10 mouse cellular contexts compared by ENCODE assay signal in genomic region chr11:87579713-87580112, GRCm38 (mm10). TPM values are rescaled to one million over a fixed set of nuclear protein-coding genes. Genes with fewer than 3 reads are reported as not detected.
A peak's percentile ranks its signal among the peaks of the same experiment; 100 is the strongest.
DNase-seq lines count a peak whose midpoint lies in the region; ATAC-seq and TF ChIP-seq lines count a peak whose summit lies in the region.
"Had no signal": no experiment of that assay in that cellular context is flagged by ENCODE, and none has a peak within 500 bp of the region (broad histone marks: within the 10 kb centered on the region; RNA-seq: fewer than 3 reads in every experiment).

No protein-coding gene starts in this region.

- no peak for TF ChIP-seq CTCF in liver, adult 2 months (IDR thresholded peaks at IDR 0.05; ENCODE audit: low read depth, low read length)
- no peak for TF ChIP-seq CTCF in liver, postnatal 0 days (IDR thresholded peaks at IDR 0.05; ENCODE audit: low read depth)
- TF ChIP-seq CTCF in olfactory bulb, adult 2 months (IDR thresholded peaks at IDR 0.05; ENCODE audit: insufficient read depth, low read depth, low read length): no peak

- H3K79me2 ChIP-seq in liver, adult 2 months (ENCODE audit: control insufficient read depth, insufficient read depth, low read length): no peaks in the 10 kb centered on the region

- intact Hi-C loops in heart, postnatal 36 days (cut with DNase I): no loop called here

- H3K4me3 ChIP-seq in heart, embryonic 12.5 days: no peak overlapping the region
- no peak overlapping the region; the same call in 1 of the 2 replicates for H3K4me3 ChIP-seq in liver, adult 2 months (ENCODE audit: insufficient read depth, low read depth, low read length)
- H3K4me3 ChIP-seq in liver, postnatal 0 days (ENCODE audit: low read depth, low read length): no peak overlapping the region
- peak overlapping the region; percentile 22; the same call in 1 of the 2 replicates for H3K4me3 ChIP-seq in olfactory bulb, adult 2 months (ENCODE audit: insufficient read depth, low read depth, low read length)

- no peak overlapping the region for H3K9ac ChIP-seq in heart, embryonic 12.5 days
- no peak overlapping the region for H3K9ac ChIP-seq in liver, adult 2 months (ENCODE audit: low read depth, low read length)
- H3K9ac ChIP-seq in liver, postnatal 0 days (replicated peaks): no peak overlapping the region

- DNase-seq in heart, postnatal 36 days: no peak
- DNase-seq in liver, adult 2 months (ENCODE audit: extremely low read depth, low read depth, low spot score): no peak
- no peak for DNase-seq in liver
- DNase-seq in liver, postnatal 0 days: no peak

- H3K4me1 ChIP-seq in heart, embryonic 12.5 days (replicated peaks): peaks cover 51% of the 10 kb centered on the region
- peaks cover 2% of the 10 kb centered on the region; the same call in 1 of the 2 replicates for H3K4me1 ChIP-seq in liver, adult 2 months (ENCODE audit: control insufficient read depth, insufficient read depth, low read length)
- H3K4me1 ChIP-seq in liver, postnatal 0 days (ENCODE audit: insufficient read depth): peaks cover 14% of the 10 kb centered on the region
- peaks cover 47% of the 10 kb centered on the region for H3K4me1 ChIP-seq in olfactory bulb, adult 2 months (ENCODE audit: control insufficient read depth, insufficient read depth, low read length)

- peak overlapping the region; percentile 49 for H3K27ac ChIP-seq in heart, embryonic 12.5 days (ENCODE audit: poor library complexity, severe bottlenecking)
- peak overlapping the region; percentile 30 for H3K27ac ChIP-seq in liver, adult 2 months (replicated peaks; ENCODE audit: insufficient read depth, low read depth, low read length)
- H3K27ac ChIP-seq in liver, postnatal 0 days (ENCODE audit: low read depth): peak overlapping the region; percentile 30; the same call in 1 of the 2 replicates
- peak overlapping the region; percentile 16 for H3K27ac ChIP-seq in olfactory bulb, adult 2 months (ENCODE audit: insufficient read depth, low read depth, low read length)

- ATAC-seq in heart, embryonic 12.5 days (ENCODE audit: insufficient number of reproducible peaks, low FRiP score): no peak
- no peak for ATAC-seq in liver, postnatal 0 days
- ATAC-seq in erythroid progenitor cell, adult 5-6 weeks (replicated peaks; ENCODE audit: low FRiP score, poor library complexity, severe bottlenecking): no peak
- ATAC-seq in erythroblast, adult 5-6 weeks (replicated peaks; ENCODE audit: low FRiP score, poor library complexity, severe bottlenecking): no peak
- ATAC-seq: CD4-positive, CD25-positive, alpha-beta regulatory T cell, adult 4 months had no signal

- 33% methylated on average over 1 of the region's 1 CpGs for WGBS in heart, embryonic 12.5 days
- WGBS in liver, adult 2 months: 63% methylated on average over 1 of the region's 1 CpGs
- WGBS in liver, postnatal 0 days (ENCODE audit: insufficient replicate concordance): 63% methylated on average over 1 of the region's 1 CpGs
- WGBS in olfactory bulb, adult 2 months: 50% methylated on average over 1 of the region's 1 CpGs

- TF ChIP-seq EP300 in liver, postnatal 0 days (IDR thresholded peaks at IDR 0.05; ENCODE audit: low read depth): no peak

- 0 out of 2 replicates have a peak, but pooled peaks cover 6% of the 10 kb centered on the region for H3K27me3 ChIP-seq in heart, embryonic 12.5 days (replicated peaks)
- no peaks in the 10 kb centered on the region for H3K27me3 ChIP-seq in liver, adult 2 months (ENCODE audit: control insufficient read depth, insufficient read depth, low read length)
- no peaks in the 10 kb centered on the region for H3K27me3 ChIP-seq in liver, postnatal 0 days (ENCODE audit: insufficient read depth, low read length)

- peak overlapping the region; percentile 80; the same call in 1 of the 2 replicates for H3K4me2 ChIP-seq in heart, embryonic 12.5 days
- H3K4me2 ChIP-seq in liver, postnatal 0 days (ENCODE audit: low read depth, low read length): peak overlapping the region; percentile 86

- TF ChIP-seq POLR2A in liver, adult 2 months (IDR thresholded peaks at IDR 0.05; ENCODE audit: extremely low read depth, insufficient read depth, low read length): no peak
- TF ChIP-seq POLR2A in olfactory bulb, adult 2 months (IDR thresholded peaks at IDR 0.05; ENCODE audit: insufficient read depth, low read depth, low read length): no peak

- no peaks in the 10 kb centered on the region for H3K9me3 ChIP-seq in heart, embryonic 12.5 days (replicated peaks)
- H3K9me3 ChIP-seq in liver, postnatal 0 days (ENCODE audit: low read length): no peaks in the 10 kb centered on the region

- H3K36me3 ChIP-seq in heart, embryonic 12.5 days: no peaks in the 10 kb centered on the region
- no peaks in the 10 kb centered on the region for H3K36me3 ChIP-seq in liver, adult 2 months (ENCODE audit: control insufficient read depth, insufficient read depth, low read length)
- no peaks in the 10 kb centered on the region for H3K36me3 ChIP-seq in liver, postnatal 0 days (replicated peaks; ENCODE audit: insufficient read depth, low read length)

RNA-seq across cellular contexts. Expression of gene Sept4, which starts 11.0 kb away (rescaled TPM):
- polyA plus RNA-seq in heart, embryonic 12.5 days (2016; fragmentation: Nextera tagmentation; extraction: Ambion mirVana): 10.5 and 11.6 TPM in 2 replicates
- 10 to 100 TPM; 41.8 to 45.8 TPM for total RNA-seq in heart, postnatal 36 days (2021)
- total RNA-seq in liver, adult 2 months (2014; rRNA removed): 10.8 and 11.5 TPM in 2 replicates
- 10.8 and 11.7 TPM in 2 replicates for polyA plus RNA-seq in liver, adult 2 months (2012; rRNA removed)
- polyA plus RNA-seq in liver, postnatal 0 days (2015; fragmentation: Nextera tagmentation; extraction: Ambion mirVana): 21.7 and 22.0 TPM in 2 replicates
- not detected in 2 replicates for polyA plus RNA-seq in olfactory bulb, adult 2 months (2012; ENCODE audit: insufficient read depth, insufficient read length, low replicate concordance, missing spikeins)
- not detected in 2 replicates for total RNA-seq in erythroid progenitor cell, adult 5-6 weeks (2015; ENCODE audit: low replicate concordance)
- 2.7 and 4.7 TPM in 2 replicates for total RNA-seq in erythroid progenitor cell, adult 5-6 weeks (2017; ENCODE audit: low replicate concordance)
- not detected in 2 replicates for total RNA-seq in erythroblast, adult 5-6 weeks (2015; ENCODE audit: low replicate concordance)
- total RNA-seq in erythroblast, adult 5-6 weeks (2017; ENCODE audit: low replicate concordance): 2.8 and 9.3 TPM in 2 replicates

RNA-seq across cellular contexts. Expression of gene Mtmr4, which starts 12.2 kb away (rescaled TPM):
- 21.9 and 27.3 TPM in 2 replicates for polyA plus RNA-seq in heart, embryonic 12.5 days (2016; fragmentation: Nextera tagmentation; extraction: Ambion mirVana)
- total RNA-seq in heart, postnatal 36 days (2021): 10 to 100 TPM; 18.8 to 27.1 TPM
- 13.4 and 18.6 TPM in 2 replicates for total RNA-seq in liver, adult 2 months (2014; rRNA removed)
- polyA plus RNA-seq in liver, adult 2 months (2012; rRNA removed): 18.1 and 22.9 TPM in 2 replicates
- 4.8 and 5.6 TPM in 2 replicates for polyA plus RNA-seq in liver, postnatal 0 days (2015; fragmentation: Nextera tagmentation; extraction: Ambion mirVana)
- not detected in 2 replicates for polyA plus RNA-seq in olfactory bulb, adult 2 months (2012; ENCODE audit: insufficient read depth, insufficient read length, low replicate concordance, missing spikeins)
- total RNA-seq in erythroid progenitor cell, adult 5-6 weeks (2015; ENCODE audit: low replicate concordance): 5.4 and 15.1 TPM in 2 replicates
- 13.1 and 15.1 TPM in 2 replicates for total RNA-seq in erythroid progenitor cell, adult 5-6 weeks (2017; ENCODE audit: low replicate concordance)
- total RNA-seq in erythroblast, adult 5-6 weeks (2015; ENCODE audit: low replicate concordance): 4.0 and 4.2 TPM in 2 replicates
- 4.9 and 6.4 TPM in 2 replicates for total RNA-seq in erythroblast, adult 5-6 weeks (2017; ENCODE audit: low replicate concordance)

RNA-seq across cellular contexts. Expression of gene Gm11492, which starts 13.3 kb away (rescaled TPM):
- polyA plus RNA-seq in heart, embryonic 12.5 days (2016; fragmentation: Nextera tagmentation; extraction: Ambion mirVana): not detected in 2 replicates
- total RNA-seq in heart, postnatal 36 days (2021): not detected
- not detected in 2 replicates for total RNA-seq in liver, adult 2 months (2014; rRNA removed)
- polyA plus RNA-seq in liver, adult 2 months (2012; rRNA removed): 0.04 TPM in 1 of 2 replicates, not detected in the other
- polyA plus RNA-seq in liver, postnatal 0 days (2015; fragmentation: Nextera tagmentation; extraction: Ambion mirVana): not detected in 2 replicates
- not detected in 2 replicates for polyA plus RNA-seq in olfactory bulb, adult 2 months (2012; ENCODE audit: insufficient read depth, insufficient read length, low replicate concordance, missing spikeins)
- not detected in 2 replicates for total RNA-seq in erythroid progenitor cell, adult 5-6 weeks (2015; ENCODE audit: low replicate concordance)
- total RNA-seq in erythroid progenitor cell, adult 5-6 weeks (2017; ENCODE audit: low replicate concordance): not detected in 2 replicates
- total RNA-seq in erythroblast, adult 5-6 weeks (2015; ENCODE audit: low replicate concordance): not detected in 2 replicates
- not detected in 2 replicates for total RNA-seq in erythroblast, adult 5-6 weeks (2017; ENCODE audit: low replicate concordance)
- total RNA-seq: left cerebral cortex, postnatal 4 days had no signal
- polyA plus RNA-seq: CD4-positive, CD25-positive, alpha-beta regulatory T cell, adult 4 months had no signal

RNA-seq across cellular contexts. Expression of gene Hsf5, which starts 37.3 kb away (rescaled TPM):
- polyA plus RNA-seq in heart, embryonic 12.5 days (2016; fragmentation: Nextera tagmentation; extraction: Ambion mirVana): 0.13 and 0.15 TPM in 2 replicates
- not detected for total RNA-seq in heart, postnatal 36 days (2021)
- 0.07 and 0.09 TPM in 2 replicates for total RNA-seq in liver, adult 2 months (2014; rRNA removed)
- polyA plus RNA-seq in liver, adult 2 months (2012; rRNA removed): 0.05 TPM in 1 of 2 replicates, not detected in the other
- polyA plus RNA-seq in liver, postnatal 0 days (2015; fragmentation: Nextera tagmentation; extraction: Ambion mirVana): 0.04 TPM in 1 of 2 replicates, not detected in the other
- polyA plus RNA-seq in olfactory bulb, adult 2 months (2012; ENCODE audit: insufficient read depth, insufficient read length, low replicate concordance, missing spikeins): not detected in 2 replicates
- total RNA-seq in erythroid progenitor cell, adult 5-6 weeks (2015; ENCODE audit: low replicate concordance): not detected in 2 replicates
- not detected in 2 replicates for total RNA-seq in erythroid progenitor cell, adult 5-6 weeks (2017; ENCODE audit: low replicate concordance)
- 0.38 TPM in 1 of 2 replicates, not detected in the other for total RNA-seq in erythroblast, adult 5-6 weeks (2015; ENCODE audit: low replicate concordance)
- not detected in 2 replicates for total RNA-seq in erythroblast, adult 5-6 weeks (2017; ENCODE audit: low replicate concordance)
